Mouse (Mus musculus): ENCODE measurements around the gene Riok2. TPM values are rescaled to one million over a fixed set of nuclear protein-coding genes. Genes with fewer than 3 reads are reported as not detected.
"Not testable (repeated sequence)": the region's sequence is repeated elsewhere in the genome, so short reads cannot be mapped to it uniquely, and the experiment has no call there.

Gene Riok2
- polyA plus RNA-seq (2016; fragmentation: Nextera tagmentation; extraction: Ambion mirVana), result 26.6 and 30.6 TPM in 2 replicates

- no peaks in the 10 kb centered on the region for H3K9me3 ChIP-seq
- peak within 1 kb of the TSS; percentile 69 for H3K4me3 ChIP-seq
- no peaks in the 10 kb centered on the region for H3K27me3 ChIP-seq (ENCODE audit: insufficient read depth, poor library complexity, severe bottlenecking)
- peak; percentile 97 for DNase-seq (ENCODE audit: low spot score)
- H3K36me3 ChIP-seq, result peaks cover 15% of the 10 kb centered on the region
- no peaks in the 10 kb centered on the region for H3K4me1 ChIP-seq
- peak within 1 kb of the TSS; percentile 90 for H3K27ac ChIP-seq
- WGBS, result under 1% methylated on average over 48 of the region's 48 CpGs
These were observed at the start of gene Riok2 for GRCm38 (mm10) chr17:17373918-17374910. Gene Riok2 (plus strand): TSS chr17:17374309.

DNA sequence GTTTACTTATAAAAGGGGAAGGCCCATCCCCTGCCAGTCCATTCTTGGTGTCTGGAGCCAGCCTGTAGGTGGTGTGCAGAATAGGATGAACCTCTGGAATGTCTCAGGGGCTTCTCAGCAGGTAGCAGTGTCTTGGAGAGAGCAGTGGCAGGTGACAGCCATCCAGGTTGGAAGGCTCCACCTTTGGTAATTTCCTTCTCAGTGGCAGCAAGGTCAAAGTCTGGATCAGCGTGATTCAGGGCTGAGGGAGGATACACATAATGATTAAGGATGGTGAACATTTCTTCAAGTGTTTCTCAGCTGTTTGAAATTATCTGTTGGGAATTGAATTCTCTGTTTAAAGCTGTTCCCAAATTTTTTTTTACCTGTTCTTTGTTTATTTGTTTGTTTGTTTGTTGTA, 48.1 kb upstream of the Riok2 start:
- H3K36me3 ChIP-seq, result peaks cover 14% of the 10 kb centered on the region; the same call in 1 of the 2 replicates
- not testable (repeated sequence) for H3K27me3 ChIP-seq (ENCODE audit: insufficient read depth, poor library complexity, severe bottlenecking); DNase-seq (ENCODE audit: low spot score); H3K4me3 ChIP-seq; H3K9me3 ChIP-seq; H3K4me1 ChIP-seq; H3K27ac ChIP-seq
- WGBS, result 81% methylated on average over 1 of the region's 1 CpGs

DNA sequence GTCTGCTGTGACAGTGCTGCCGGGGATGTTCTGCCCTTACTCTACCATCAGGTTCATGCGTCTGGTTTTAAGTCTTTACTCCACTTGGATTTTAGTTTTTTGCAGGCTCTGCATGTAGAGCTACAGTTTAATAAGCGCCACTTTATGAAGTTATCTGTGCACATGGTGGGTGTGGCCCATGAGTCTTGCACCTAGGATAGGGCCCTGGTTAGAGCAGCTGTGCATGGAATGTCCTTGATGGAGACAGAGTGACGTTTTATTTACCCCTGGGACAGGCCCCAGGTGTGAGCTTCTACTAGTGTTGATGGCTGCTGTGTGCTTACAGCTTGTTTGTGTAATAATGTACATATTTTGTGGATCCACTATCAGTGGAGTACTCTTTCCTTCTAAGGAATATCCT, 47.5 kb upstream of the Riok2 start:
- DNase-seq (ENCODE audit: low spot score), result no peak

DNA sequence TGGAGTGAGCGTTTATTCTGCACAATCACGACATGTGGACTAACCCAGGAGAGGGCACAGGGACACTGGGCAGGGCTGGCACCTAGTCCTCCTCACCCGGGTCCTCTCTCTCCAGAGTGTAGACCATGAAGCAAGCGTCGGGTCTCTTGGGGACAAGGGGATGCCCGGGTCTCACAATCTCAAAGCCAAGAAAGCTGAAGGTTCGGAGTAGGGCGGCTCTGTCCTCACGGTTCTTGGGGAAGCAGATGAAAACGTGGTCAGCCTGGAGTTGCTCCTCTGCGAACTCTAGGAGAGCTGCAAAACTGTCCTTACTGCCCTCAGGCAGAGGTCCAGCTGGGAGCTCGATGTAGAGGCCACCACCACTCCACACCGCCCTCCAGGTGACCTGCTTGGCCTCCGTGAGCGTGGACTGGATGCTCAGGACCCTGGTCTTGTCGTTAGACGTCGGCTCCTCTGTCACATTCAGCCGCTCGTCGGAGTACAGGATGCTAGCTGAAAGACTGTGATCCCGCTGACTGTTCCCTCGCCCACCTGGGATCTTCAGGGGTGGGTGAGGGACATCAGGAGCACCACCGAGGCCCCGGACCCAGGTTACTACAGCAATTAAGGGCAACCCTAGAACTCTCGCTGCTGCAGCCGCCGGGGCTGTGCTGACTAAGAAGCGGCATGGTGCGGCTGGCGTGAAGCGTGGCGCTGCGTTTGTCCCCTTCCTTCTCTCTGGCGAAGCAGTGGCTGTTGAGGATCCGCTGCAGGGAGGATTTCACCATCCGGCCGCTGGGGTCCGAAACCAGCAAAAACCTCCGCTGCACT, 28.5 kb upstream of the Riok2 start:
- H3K27ac ChIP-seq; H3K9me3 ChIP-seq; H3K27me3 ChIP-seq (ENCODE audit: insufficient read depth, poor library complexity, severe bottlenecking); H3K4me1 ChIP-seq; H3K36me3 ChIP-seq; DNase-seq (ENCODE audit: low spot score): not testable (repeated sequence)
- 4% methylated on average over 36 of the region's 40 CpGs for WGBS
- peak overlapping the region; percentile 48 for H3K4me3 ChIP-seq

More for the DNA sequence above, 47.5 kb upstream of the Riok2 start:
- Histone ChIP-seq H3K4me3 (no peak overlapping the region), H3K36me3 (0 out of 2 replicates have a peak, but pooled peaks cover 8% of the 10 kb centered on the region), H3K27ac (no peak overlapping the region), H3K4me1 (no peaks in the 10 kb centered on the region), H3K27me3 (ENCODE audit: insufficient read depth, poor library complexity, severe bottlenecking) (no peaks in the 10 kb centered on the region), H3K9me3 (no peaks in the 10 kb centered on the region)
- 79% methylated on average over 4 of the region's 4 CpGs for WGBS

DNA sequence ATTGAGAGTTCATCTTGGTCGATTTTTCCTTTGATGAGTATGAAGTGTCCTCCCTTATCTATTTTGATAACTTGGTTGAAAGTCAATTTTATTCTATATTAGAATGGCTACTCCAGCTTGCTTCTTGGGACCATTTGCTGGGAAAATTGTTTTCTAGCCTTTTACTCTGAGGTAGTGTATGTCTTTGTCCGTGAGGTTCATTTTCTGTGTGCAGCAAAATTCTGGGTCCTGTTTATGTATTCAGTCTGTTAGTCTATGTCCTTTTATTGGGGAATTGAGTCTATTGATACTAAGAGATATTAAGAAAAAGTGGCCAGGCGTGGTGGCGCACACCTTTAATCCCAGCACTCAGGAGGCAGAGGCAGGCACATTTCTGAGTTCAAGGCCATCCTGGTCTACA, 27.8 kb upstream of the Riok2 start:
- H3K4me1 ChIP-seq; DNase-seq (ENCODE audit: low spot score); H3K36me3 ChIP-seq; H3K9me3 ChIP-seq; H3K27ac ChIP-seq; H3K27me3 ChIP-seq (ENCODE audit: insufficient read depth, poor library complexity, severe bottlenecking): not testable (repeated sequence)
- WGBS, result 36% methylated on average over 4 of the region's 4 CpGs
- H3K4me3 ChIP-seq, result peak overlapping the region; percentile 48

- Histone ChIP-seq H3K4me3 (peak overlapping the region; percentile 69), H3K27me3 (ENCODE audit: insufficient read depth, poor library complexity, severe bottlenecking) (no peaks in the 10 kb centered on the region), H3K4me1 (no peaks in the 10 kb centered on the region), H3K36me3 (peaks cover 11% of the 10 kb centered on the region), H3K27ac (peak overlapping the region; percentile 90), H3K9me3 (no peaks in the 10 kb centered on the region)
- 8% methylated on average over 6 of the region's 6 CpGs for WGBS
- no peak for DNase-seq (ENCODE audit: low spot score)
These were observed 575 bp upstream of the Riok2 start for GRCm38 (mm10) chr17:17373550-17373917.

DNA sequence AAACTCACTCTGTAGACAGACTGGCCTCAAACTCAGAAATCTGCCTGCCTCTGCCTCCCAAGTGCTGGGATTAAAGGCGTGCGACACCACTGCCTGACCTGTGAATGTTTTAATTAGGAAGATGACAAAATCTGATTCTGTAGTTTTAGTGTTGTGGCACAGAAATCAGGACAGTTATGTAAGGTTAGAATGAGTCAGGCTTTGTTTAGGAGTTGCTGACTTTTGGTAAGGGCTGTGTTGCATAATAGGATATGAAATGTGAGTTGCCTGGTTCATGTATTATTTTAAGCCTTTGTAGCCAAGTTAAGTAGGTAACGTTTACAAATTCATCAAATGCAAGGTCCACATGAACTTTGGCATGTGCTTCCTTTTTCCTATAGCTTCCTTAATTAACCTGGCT, 1.5 kb downstream of the Riok2 start:
- H3K4me1 ChIP-seq, result no peaks in the 10 kb centered on the region
- H3K36me3 ChIP-seq, result peaks cover 20% of the 10 kb centered on the region
- H3K9me3 ChIP-seq, result no peaks in the 10 kb centered on the region
- WGBS, result 88% methylated on average over 3 of the region's 3 CpGs
- DNase-seq (ENCODE audit: low spot score), result no peak
- H3K27ac ChIP-seq, result no peak overlapping the region
- peak overlapping the region; percentile 69 for H3K4me3 ChIP-seq
- no peaks in the 10 kb centered on the region for H3K27me3 ChIP-seq (ENCODE audit: insufficient read depth, poor library complexity, severe bottlenecking)

DNA sequence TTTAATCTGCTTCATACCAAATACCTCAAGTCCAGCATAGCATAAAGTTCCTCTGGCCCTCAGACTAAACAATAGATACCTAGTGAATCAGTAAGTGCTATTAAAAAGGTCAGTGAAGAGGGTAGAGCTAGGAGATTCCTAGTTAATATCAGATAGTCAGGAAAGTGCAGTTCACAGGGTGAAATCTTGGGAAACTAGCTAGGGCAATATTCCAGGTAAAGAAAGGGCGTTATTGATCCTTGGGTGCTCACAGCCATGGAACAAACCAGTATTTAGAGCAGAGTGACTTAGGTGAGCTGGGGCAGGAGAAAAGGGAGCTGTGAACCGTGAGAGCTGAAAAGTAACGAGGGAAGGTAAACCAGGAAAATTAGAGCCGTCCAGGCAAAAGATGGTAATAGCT, 9.6 kb downstream of the Riok2 start:
- no peak overlapping the region for H3K27ac ChIP-seq
- H3K27me3 ChIP-seq (ENCODE audit: insufficient read depth, poor library complexity, severe bottlenecking), result no peaks in the 10 kb centered on the region
- DNase-seq (ENCODE audit: low spot score), result no peak
- WGBS, result 89% methylated on average over 4 of the region's 4 CpGs
- no peak overlapping the region for H3K4me3 ChIP-seq
- no peaks in the 10 kb centered on the region for H3K9me3 ChIP-seq
- peaks cover 78% of the 10 kb centered on the region for H3K36me3 ChIP-seq
- H3K4me1 ChIP-seq, result no peaks in the 10 kb centered on the region

GRCm38 (mm10) chr17:17384502-17384901, 10.4 kb downstream of the Riok2 start:
- Histone ChIP-seq H3K4me3 (no peak overlapping the region), H3K27me3 (ENCODE audit: insufficient read depth, poor library complexity, severe bottlenecking) (no peaks in the 10 kb centered on the region), H3K4me1 (no peaks in the 10 kb centered on the region), H3K9me3 (no peaks in the 10 kb centered on the region), H3K27ac (no peak overlapping the region), H3K36me3 (peaks cover 82% of the 10 kb centered on the region)
- no peak for DNase-seq (ENCODE audit: low spot score)
- WGBS, result 84% methylated on average over 3 of the region's 3 CpGs

DNA sequence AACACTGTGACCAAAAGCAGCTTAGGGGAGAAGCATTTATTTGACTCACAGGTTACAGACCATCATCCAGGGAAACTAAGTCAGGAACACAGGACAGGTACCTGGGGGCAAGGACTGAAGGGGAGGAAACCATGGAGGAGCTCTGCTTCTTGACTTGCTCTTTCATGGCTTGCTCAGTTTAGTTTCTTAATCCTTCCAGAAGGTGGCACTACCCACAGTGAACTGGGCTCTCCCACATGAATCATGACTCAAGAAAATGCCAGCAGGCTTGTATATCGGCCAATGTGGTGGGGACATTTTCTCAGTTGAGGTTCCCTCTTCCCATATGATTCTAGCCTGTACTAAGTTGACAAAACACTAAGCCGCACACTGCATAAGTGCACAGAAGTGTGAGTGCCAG, 12.0 kb downstream of the Riok2 start:
- no peak for DNase-seq (ENCODE audit: low spot score)
- Histone ChIP-seq H3K4me3 (no peak overlapping the region), H3K36me3 (peaks cover 84% of the 10 kb centered on the region), H3K27me3 (ENCODE audit: insufficient read depth, poor library complexity, severe bottlenecking) (no peaks in the 10 kb centered on the region), H3K4me1 (no peaks in the 10 kb centered on the region), H3K9me3 (no peaks in the 10 kb centered on the region), H3K27ac (no peak overlapping the region)
- WGBS, result 92% methylated on average over 2 of the region's 2 CpGs

DNA sequence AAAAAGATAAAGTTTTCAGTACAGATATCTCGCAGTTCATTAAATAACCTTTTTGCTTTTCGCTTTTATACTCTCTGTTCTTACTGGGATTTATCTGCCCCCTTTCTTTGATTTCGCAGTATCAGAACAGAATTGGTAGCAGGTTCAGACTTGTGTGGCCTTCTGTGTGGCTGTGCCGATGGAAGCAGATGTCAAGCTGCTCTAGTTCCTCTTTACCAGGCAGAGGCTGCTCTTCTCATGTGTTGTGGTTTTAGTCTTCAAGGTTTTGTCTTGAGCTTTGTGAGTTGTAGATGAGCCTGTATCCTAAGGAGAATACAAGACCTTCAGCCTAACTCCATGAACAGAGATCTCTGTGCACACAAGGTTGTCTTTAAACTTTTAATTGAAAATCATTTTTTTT, 17.7 kb downstream of the Riok2 start:
- no peaks in the 10 kb centered on the region for H3K4me1 ChIP-seq
- WGBS, result 90% methylated on average over 4 of the region's 4 CpGs
- H3K27ac ChIP-seq, result no peak overlapping the region
- no peaks in the 10 kb centered on the region for H3K27me3 ChIP-seq (ENCODE audit: insufficient read depth, poor library complexity, severe bottlenecking)
- no peak overlapping the region for H3K4me3 ChIP-seq
- DNase-seq (ENCODE audit: low spot score), result no peak
- peaks cover 66% of the 10 kb centered on the region for H3K36me3 ChIP-seq
- H3K9me3 ChIP-seq, result no peaks in the 10 kb centered on the region

GRCm38 (mm10) chr17:17392863-17393262, 18.8 kb downstream of the Riok2 start:
- Histone ChIP-seq H3K27me3 (ENCODE audit: insufficient read depth, poor library complexity, severe bottlenecking) (no peaks in the 10 kb centered on the region), H3K9me3 (no peaks in the 10 kb centered on the region), H3K4me1 (no peaks in the 10 kb centered on the region), H3K27ac (no peak overlapping the region), H3K4me3 (no peak overlapping the region), H3K36me3 (peaks cover 57% of the 10 kb centered on the region)
- DNase-seq (ENCODE audit: low spot score), result no peak
- 73% methylated on average over 7 of the region's 7 CpGs for WGBS

DNA sequence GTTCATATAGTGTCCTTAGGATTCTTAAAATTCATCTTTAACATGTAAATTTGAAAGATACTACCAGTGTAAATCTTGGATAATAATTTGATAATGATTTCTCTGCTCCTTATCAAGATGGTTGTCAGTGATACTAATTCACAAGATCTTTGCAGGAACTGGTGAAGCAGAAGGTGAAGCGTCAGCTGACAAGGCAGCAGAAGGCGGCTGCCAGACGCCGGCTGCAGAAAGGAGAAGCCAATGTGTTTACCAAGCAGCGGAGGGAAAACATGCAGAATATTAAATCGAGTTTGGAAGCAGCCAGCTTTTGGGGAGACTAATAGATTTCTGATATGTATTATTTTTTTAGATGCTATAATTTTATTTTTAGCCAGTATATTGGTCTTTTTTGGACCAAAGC, 19.2 kb downstream of the Riok2 start:
- Histone ChIP-seq H3K27ac (no peak overlapping the region), H3K36me3 (peaks cover 54% of the 10 kb centered on the region)

More for the DNA sequence above, 19.2 kb downstream of the Riok2 start:
- DNase-seq (ENCODE audit: low spot score), result no peak
- Histone ChIP-seq H3K4me3 (no peak overlapping the region), H3K27me3 (ENCODE audit: insufficient read depth, poor library complexity, severe bottlenecking) (no peaks in the 10 kb centered on the region), H3K9me3 (no peaks in the 10 kb centered on the region), H3K4me1 (no peaks in the 10 kb centered on the region)
- 92% methylated on average over 6 of the region's 6 CpGs for WGBS

Data from heart, embryonic 10.5 days (tissue).